Mouse (Mus musculus): ENCODE measurements around the gene Arcn1.
"Not testable (repeated sequence)": the region's sequence is repeated elsewhere in the genome, so short reads cannot be mapped to it uniquely, and the experiment has no call there.

The Arcn1 gene

GRCm38 (mm10) chr9:44767101-44768028 lies at the start of gene Arcn1, which contains the start of gene Ift46:
Arcn1 (minus strand) TSS chr9:44767845.
Ift46 (plus strand) TSS chr9:44767908.
- peak; percentile 79 for DNase-seq (ENCODE audit: low spot score)

- DNase-seq (ENCODE audit: low spot score), result no peak
Observed at GRCm38 (mm10) chr9:44814179-44814578, 46.5 kb upstream of the Arcn1 start.

- no peak for DNase-seq (ENCODE audit: low spot score)
Observed at GRCm38 (mm10) chr9:44810316-44810715, 42.7 kb upstream of the Arcn1 start.

DNA sequence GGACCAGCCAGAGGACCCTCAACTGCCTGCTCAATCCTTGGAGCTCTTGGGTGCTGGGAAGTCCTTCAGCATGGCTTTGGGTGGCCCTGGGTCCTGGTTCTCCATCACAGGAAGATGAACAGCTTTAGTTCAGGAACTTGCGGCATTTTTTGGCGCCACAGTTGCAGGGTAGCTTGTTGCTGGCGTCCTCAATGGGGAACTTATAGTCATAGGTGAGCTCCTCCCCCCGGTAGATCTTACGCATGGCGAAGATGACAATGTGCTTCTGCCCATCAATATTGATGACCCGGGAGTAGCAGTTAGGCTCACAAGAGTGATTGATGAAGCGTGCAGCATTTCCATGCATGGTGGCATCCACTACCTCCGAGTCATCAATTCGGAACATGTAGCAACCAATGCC lies 40.1 kb upstream of the Arcn1 start:
- no peak for DNase-seq (ENCODE audit: low spot score)

DNA sequence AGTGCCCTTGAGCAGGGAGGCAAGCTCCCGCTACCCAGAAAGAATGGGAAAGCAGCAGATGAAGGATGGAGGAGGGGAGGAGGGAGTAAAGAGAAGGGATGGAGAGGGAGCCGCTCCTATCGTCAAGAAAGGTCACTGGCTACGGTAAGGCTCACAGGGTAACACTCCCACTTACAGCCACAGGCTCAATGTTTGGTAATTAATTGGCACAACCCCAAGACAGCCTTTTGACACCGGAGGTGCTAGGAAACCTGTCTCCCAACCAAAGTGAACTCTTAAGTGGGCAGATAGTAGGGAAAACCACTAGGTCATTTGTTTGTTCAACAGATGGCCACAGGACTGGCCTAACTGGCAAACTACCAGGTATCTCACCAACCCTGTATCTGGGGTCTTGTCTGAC lies 39.5 kb upstream of the Arcn1 start:
- no peak for DNase-seq (ENCODE audit: low spot score)

DNA sequence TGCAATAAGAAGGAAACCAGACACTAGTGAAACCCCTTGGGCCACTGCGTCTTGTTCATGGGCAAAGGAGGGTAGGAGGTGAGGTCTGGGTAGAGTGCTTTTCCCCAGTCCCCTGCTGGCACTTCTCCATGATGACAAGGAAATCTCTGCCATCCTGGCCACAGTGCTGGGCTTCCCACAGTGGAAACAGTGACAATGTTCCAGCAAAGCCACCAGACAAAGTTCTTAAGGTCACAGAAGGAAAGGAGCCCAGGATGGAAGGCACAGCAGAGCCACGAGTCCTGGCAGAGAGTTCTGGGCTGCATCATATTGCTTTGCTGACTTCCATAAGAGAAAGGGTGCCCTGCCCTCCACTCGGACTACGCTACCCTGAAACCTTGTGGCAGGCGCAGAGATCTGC lies 37.9 kb upstream of the Arcn1 start:
- no peak for DNase-seq (ENCODE audit: low spot score)

- DNase-seq (ENCODE audit: low spot score), result no peak
Observed at GRCm38 (mm10) chr9:44804678-44805077, 37.0 kb upstream of the Arcn1 start.

DNA sequence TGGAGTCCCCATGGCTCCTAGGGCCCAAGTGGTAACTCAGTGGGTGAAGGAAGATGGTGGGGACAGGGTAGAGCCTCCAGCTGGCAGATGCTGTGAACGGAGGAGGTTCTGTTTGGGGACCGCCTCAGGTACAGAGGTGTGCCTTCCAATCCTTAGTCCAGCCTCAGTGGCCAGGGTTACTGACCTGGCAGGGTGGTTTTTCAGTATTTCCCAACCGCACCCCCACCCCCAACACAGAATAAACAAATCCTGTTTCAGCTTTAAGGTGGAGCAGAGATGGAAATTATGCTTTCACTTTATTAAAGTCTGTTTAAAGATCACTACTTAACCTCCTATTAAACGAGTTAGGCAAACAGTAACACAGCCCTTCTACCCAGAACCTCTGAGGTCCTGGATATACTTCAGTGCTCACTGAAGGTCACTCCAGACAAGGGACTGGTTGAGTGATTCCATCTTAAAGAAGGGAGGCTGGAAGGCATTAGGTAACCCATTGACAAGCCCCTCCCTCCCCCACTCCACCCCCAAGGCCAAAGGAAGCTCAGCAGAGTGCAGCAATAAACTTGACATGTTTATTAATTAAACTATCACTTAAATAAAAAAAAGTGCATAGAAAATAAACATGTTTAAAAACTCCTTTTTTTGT lies 35.3 kb upstream of the Arcn1 start, which contains the start of gene Ttc36:
TSS of gene Ttc36 (minus strand) at position 265 of the 643 bp plus-strand sequence.
- no peak for DNase-seq (ENCODE audit: low spot score)

- DNase-seq (ENCODE audit: low spot score), result no peak
Observed at GRCm38 (mm10) chr9:44801669-44802068, 34.0 kb upstream of the Arcn1 start.

DNA sequence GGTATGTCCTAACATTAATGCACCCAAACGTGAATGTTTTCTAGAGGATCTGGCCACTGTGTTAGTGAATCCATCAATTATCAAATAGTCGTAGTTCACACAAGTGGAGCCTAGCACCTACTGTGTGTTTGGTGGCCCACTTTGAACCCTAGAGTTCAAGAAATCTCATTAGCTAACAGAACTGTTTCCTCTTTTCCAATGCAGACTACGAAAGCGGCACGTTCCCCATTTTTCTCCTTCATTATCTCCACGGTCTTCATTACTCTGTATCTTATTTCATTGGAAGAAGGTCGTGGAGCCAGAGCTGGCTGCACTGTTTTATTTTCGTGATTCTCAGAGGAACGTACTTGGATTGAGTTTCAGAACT lies 32.3 kb upstream of the Arcn1 start:
- DNase-seq (ENCODE audit: low spot score), result no peak

DNA sequence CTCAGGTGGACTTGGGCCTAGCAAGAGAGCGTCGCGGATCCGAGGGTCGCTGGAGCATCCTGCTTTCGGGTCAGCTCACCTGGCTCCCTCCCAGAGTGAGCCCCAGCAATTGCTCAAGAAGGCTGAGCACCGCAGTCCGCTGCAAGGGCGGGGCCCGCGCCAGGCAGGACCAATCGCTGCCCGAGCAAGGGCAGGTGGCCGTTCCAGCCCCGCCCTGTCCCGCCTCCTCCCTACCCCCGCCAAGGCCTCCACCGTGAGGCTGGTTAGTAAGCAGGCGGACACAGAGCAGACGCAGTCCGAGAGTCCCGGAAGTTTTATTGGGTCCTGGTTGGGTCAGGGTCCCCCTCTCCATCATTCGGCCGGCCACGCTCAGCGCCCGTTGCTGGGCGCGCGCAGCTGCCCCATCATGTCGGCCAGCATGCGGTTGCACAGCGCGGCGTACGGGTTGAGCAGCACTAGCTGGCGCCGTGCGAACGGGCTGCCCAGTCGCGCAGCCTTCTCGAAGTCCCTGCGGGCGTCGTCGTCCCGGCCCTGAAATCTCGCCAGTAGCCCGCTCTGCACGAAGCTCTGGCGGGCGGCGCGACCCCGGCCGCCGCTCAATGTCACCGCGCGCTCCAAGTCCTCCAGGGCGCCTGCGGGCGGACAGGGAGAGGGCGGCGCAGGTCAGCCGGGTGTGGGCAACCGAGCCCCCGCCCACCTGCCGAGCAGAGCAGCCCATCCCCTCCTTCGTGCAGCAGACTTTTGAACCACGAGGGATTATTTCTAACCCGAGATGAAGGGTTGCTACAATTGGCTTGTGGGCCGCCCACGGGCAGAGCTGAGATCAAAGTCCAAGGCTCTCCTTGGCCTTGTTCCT lies 31.7 kb upstream of the Arcn1 start, which contains the start of gene Tmem25:
TSS of gene Tmem25 (minus strand) at position 206 of the 856 bp plus-strand sequence.
- DNase-seq (ENCODE audit: low spot score), result peak; percentile 57

GRCm38 (mm10) chr9:44798298-44798697 lies 30.7 kb upstream of the Arcn1 start:
- no peak for DNase-seq (ENCODE audit: low spot score)

DNA sequence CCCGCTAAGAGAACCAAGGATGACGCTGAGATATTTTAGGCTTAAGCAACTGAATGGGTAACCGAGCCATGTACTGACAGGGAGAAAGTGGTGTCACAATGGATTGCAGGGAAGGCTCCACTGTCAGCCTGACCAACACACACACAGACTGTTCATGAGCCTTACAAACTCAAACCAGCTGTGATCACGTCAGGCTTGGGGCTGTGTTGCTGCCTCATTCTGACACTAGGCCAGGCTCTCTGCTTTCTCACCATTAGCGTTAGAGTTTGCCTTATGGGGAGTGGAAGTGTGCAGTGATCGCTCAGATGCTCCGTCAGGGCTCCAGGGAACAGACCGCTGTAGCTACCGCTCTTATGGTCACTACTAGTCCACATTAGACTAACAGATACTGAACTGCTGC lies 25.2 kb upstream of the Arcn1 start:
- no peak for DNase-seq (ENCODE audit: low spot score)

DNA sequence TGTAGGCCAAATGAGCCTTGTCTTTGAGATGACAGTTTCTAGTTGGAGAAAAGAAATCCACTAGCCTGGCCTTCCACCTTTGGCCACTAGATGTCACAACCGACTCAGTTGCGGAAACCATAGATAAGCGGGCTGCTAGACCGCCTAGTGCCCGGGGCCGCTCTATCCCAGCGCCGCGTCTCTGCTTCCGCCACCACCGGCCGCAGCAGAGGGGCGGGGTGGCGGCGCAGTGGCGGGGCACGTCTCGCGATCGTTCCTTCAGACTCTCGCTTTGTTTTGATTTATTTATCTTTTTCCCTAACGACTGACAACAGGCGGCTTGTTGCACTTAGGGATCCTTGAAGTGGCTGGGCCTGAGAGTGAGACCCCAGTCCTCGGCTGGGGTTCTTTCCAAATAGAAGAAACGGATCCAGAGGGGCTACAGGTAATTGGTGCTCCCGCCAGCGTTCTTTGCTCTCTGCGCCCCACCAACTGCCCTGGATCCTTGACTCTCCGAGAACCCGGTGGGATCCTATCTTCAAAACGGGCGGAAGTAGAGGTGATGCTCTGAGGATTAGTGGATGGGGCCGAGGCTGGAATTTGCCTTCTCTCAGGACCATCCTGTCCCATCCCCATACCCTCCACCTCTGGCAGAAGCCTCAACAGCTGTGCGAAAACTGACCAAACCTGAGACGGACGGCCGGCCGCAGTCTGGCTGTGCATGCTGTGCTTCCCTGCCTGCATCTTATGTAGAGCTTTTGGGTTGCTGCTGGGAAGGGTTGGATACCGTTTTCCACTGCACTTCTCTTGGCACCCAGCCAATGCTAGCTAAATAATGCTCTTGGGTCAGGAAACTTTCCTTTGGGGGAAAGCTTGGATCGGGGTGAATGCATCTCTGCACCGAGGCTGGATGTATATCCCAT lies 5.4 kb upstream of the Arcn1 start:
- peak; percentile 79 for DNase-seq (ENCODE audit: low spot score)

DNA sequence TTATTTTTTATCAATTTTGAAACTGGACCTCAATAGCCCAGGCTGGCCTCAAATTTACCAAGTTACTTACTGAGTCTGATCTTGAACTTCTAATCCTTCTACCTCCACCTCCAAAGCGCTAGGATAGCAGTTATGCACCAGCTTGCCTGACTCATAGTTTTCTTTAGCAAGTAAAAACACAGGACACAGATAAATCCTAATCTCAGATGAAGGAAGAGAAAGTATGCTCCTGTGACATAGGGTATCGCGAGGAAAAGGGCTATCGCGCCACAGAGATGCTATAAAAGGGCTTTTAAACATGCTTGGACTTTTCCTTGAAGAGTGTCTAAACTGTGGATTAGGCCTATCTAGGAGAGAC lies 4.7 kb upstream of the Arcn1 start:
- DNase-seq (ENCODE audit: low spot score), result no peak

- no peak for DNase-seq (ENCODE audit: low spot score)
Observed at GRCm38 (mm10) chr9:44771376-44771775, 3.7 kb upstream of the Arcn1 start.

- DNase-seq (ENCODE audit: low spot score), result not testable (repeated sequence)
Observed at GRCm38 (mm10) chr9:44768029-44768394, 367 bp upstream of the Arcn1 start.

DNA sequence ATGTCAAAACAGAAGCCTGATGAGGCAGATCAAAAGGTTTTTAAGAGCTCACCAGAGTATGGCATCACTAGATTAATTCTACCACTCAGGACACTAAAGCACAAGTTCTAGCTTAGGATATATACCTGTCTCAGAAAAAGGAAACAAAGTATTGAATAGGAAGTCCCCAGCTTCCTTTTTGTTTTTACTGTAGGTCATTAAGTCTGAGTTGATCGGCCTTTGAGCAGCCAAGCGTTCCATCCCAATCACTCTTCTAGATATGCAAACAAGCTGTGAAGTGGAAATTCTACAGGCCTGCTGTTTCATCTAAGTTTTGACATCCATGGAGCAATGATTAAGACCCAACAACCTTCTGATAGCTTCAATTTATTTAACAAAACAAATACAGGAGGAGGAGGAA lies 6.8 kb downstream of the Arcn1 start:
- DNase-seq (ENCODE audit: low spot score), result no peak

- no peak for DNase-seq (ENCODE audit: low spot score)
Observed at GRCm38 (mm10) chr9:44748473-44748872, 19.2 kb downstream of the Arcn1 start.

DNA sequence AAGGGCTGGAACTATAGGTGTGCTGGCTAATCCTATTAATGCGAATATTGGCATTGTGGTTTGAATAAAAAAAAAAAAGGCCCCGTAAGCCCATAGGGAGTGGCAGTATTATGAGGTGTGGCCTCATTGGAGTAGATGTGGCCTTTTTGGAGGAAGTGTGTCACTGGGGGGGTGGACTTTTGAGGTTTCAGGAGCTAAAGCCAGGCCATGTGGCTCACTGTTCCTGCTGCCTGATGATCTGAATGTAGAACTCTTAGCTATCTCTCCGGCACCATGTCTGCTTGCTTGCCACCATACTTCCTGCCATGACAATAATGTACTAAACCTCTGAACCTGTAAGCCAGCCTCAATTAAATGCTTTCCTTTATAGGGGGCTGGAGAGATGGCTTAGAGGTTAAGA lies 20.3 kb downstream of the Arcn1 start:
- no peak for DNase-seq (ENCODE audit: low spot score)

DNA sequence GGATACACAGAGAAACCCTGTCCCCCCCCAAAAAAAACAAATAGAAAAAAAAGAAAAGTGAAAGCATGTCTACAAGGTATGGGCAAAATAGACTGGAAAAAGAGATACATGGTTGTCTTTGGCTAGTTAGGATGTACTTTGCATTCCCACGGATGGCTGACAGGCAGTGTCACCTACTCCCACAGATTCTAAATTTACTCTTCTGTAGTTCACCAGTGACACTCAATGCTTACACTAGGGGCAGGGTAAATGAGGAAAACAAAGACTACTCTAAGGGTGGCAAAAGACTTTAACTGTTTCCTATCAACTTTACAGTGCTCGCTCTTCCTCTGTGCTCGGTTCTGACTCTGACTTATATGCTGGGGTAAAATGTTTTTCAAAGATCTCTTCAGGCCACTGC lies 21.0 kb downstream of the Arcn1 start:
- DNase-seq (ENCODE audit: low spot score), result no peak

Data from ovary, postnatal 10 days (tissue).